Mouse (Mus musculus) cortical plate, adult 2 months (tissue): ENCODE measurements around the gene Psmg3.

Source experiments
- CTCF ChIP-seq: fragments of 200-500 bp; IDR thresholded peaks from 2 replicates; pipeline ENCODE4 v1.5.1; 2011; ENCODE audit warnings: mild to moderate bottlenecking, control low read depth, low read length; ENCODE audit not compliant: insufficient read depth; ENCODE audit errors: extremely low read depth
- POLR2A ChIP-seq: fragments of 200-500 bp; IDR thresholded peaks from 2 replicates; pipeline ENCODE4 v1.6.1; 2011; ENCODE audit warnings: mild to moderate bottlenecking, low read length, control low read depth; ENCODE audit not compliant: insufficient read depth; ENCODE audit errors: extremely low read depth

- TF ChIP-seq CTCF (no peak), POLR2A (no peak)
These were observed 33.2 kb downstream of the Psmg3 start for GRCm38 (mm10) chr5:139793338-139794089.
